Mouse (Mus musculus): Measurements from ENCODE around the gene Col1a1. TPM values are rescaled to one million over a fixed set of nuclear protein-coding genes. Genes with fewer than 3 reads are reported as not detected.
A peak's percentile ranks its signal among the peaks of the same experiment; 100 is the strongest.

Col1a1 gene
- polyA plus RNA-seq, 1 experiment from 2014 or later: 209 TPM

GRCm38 (mm10) chr11:94941121-94941520, 5.1 kb downstream of the Col1a1 start:
- H3K4me2 ChIP-seq (replicated peaks): no peak overlapping the region
- H3K27ac ChIP-seq: no peak overlapping the region
- H3K4me3 ChIP-seq: no peak overlapping the region
- no peaks in the 10 kb centered on the region for H3K36me3 ChIP-seq
- H3K9ac ChIP-seq: no peak overlapping the region
- peaks cover 10% of the 10 kb centered on the region for H3K4me1 ChIP-seq
- H3K9me3 ChIP-seq: no peaks in the 10 kb centered on the region
- 40% methylated on average over 9 of the region's 9 CpGs for WGBS
- peaks cover 30% of the 10 kb centered on the region for H3K27me3 ChIP-seq (replicated peaks)
- no peak for ATAC-seq (ENCODE audit: low FRiP score, low read depth)

GRCm38 (mm10) chr11:94941776-94942175, 5.8 kb downstream of the Col1a1 start:
- Histone ChIP-seq H3K9ac (no peak overlapping the region), H3K4me2 (replicated peaks) (no peak overlapping the region), H3K27ac (no peak overlapping the region), H3K4me3 (no peak overlapping the region), H3K36me3 (no peaks in the 10 kb centered on the region), H3K9me3 (no peaks in the 10 kb centered on the region), H3K27me3 (replicated peaks) (peaks cover 27% of the 10 kb centered on the region), H3K4me1 (peaks cover 10% of the 10 kb centered on the region)
- no peak for ATAC-seq (ENCODE audit: low FRiP score, low read depth)
- 83% methylated on average over 8 of the region's 8 CpGs for WGBS

DNA sequence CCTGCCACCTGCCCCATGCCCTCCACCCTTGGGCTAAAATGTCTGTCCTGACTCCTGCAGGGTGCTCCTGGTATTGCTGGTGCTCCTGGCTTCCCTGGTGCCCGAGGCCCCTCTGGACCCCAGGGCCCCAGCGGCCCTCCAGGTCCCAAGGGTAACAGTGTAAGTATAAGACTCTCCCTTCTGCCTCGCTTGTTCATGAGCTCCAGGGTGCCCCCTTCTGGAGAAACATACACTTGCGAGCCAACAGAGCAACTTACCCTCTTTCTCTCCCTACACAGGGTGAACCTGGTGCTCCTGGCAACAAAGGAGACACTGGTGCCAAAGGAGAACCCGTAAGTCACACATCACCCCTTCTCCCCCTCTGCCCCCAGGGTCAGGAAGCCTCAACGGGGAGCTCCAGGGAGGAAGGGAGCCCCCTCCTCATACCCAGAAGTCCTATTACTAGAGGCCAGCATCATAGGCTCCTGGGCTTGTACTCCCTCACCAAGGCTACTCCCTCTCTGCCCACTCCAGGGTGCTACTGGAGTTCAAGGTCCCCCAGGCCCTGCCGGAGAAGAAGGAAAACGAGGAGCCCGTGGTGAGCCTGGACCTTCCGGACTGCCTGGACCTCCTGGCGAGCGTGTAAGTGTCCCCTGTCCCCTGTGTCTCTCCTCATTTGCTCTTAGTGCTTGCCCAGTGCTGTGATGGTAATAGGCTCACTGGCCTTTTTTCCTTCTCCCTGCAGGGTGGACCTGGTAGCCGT, 6.4 kb downstream of the Col1a1 start:
- Histone ChIP-seq H3K4me1 (peaks cover 7% of the 10 kb centered on the region), H3K4me3 (no peak overlapping the region), H3K36me3 (no peaks in the 10 kb centered on the region), H3K27ac (no peak overlapping the region), H3K9ac (no peak overlapping the region), H3K9me3 (no peaks in the 10 kb centered on the region), H3K27me3 (replicated peaks) (peaks cover 25% of the 10 kb centered on the region), H3K4me2 (replicated peaks) (no peak overlapping the region)
- no peak for ATAC-seq (ENCODE audit: low FRiP score, low read depth)
- 52% methylated on average over 13 of the region's 13 CpGs for WGBS

- H3K4me3 ChIP-seq: no peak overlapping the region
- H3K4me2 ChIP-seq (replicated peaks): no peak overlapping the region
- H3K27me3 ChIP-seq (replicated peaks): peaks cover 19% of the 10 kb centered on the region; the same call in 1 of the 2 replicates
- ATAC-seq (ENCODE audit: low FRiP score, low read depth): no peak
- no peaks in the 10 kb centered on the region for H3K36me3 ChIP-seq
- H3K9me3 ChIP-seq: no peaks in the 10 kb centered on the region
- H3K9ac ChIP-seq: no peak overlapping the region
- H3K4me1 ChIP-seq: peaks cover 3% of the 10 kb centered on the region; the same call in 1 of the 2 replicates
- 84% methylated on average over 15 of the region's 15 CpGs for WGBS
- H3K27ac ChIP-seq: no peak overlapping the region
Measured at GRCm38 (mm10) chr11:94943054-94943453, 7.0 kb downstream of the Col1a1 start.

- Histone ChIP-seq H3K4me2 (replicated peaks) (no peak overlapping the region), H3K27ac (no peak overlapping the region), H3K4me1 (no peaks in the 10 kb centered on the region), H3K9me3 (no peaks in the 10 kb centered on the region), H3K4me3 (no peak overlapping the region), H3K9ac (no peak overlapping the region), H3K36me3 (no peaks in the 10 kb centered on the region), H3K27me3 (replicated peaks) (peaks cover 15% of the 10 kb centered on the region; the same call in 1 of the 2 replicates)
- WGBS: 18% methylated on average over 8 of the region's 8 CpGs
- no peak for ATAC-seq (ENCODE audit: low FRiP score, low read depth)
Measured at GRCm38 (mm10) chr11:94944295-94944694, 8.3 kb downstream of the Col1a1 start.

DNA sequence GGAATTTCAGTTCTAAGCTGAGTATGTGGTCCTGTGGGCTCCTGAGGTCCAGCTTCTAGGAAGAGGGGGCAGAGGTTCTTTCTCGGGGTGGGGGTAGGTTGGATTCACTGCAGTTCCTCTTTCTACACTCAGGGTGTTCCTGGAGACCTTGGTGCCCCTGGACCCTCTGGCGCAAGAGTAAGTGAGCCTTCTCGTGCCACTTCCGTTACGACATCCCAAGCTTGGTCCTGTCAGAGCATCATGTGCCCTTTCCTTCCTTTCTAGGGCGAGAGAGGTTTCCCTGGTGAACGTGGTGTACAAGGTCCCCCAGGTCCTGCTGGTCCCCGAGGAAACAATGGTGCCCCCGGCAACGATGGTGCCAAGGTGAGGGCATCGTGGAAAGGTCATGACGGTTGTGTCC, 9.2 kb downstream of the Col1a1 start:
- no peaks in the 10 kb centered on the region for H3K9me3 ChIP-seq
- H3K4me3 ChIP-seq: no peak overlapping the region
- 89% methylated on average over 12 of the region's 12 CpGs for WGBS
- 0 out of 2 replicates have a peak, but pooled peaks cover 11% of the 10 kb centered on the region for H3K27me3 ChIP-seq (replicated peaks)
- no peak overlapping the region for H3K4me2 ChIP-seq (replicated peaks)
- H3K4me1 ChIP-seq: no peaks in the 10 kb centered on the region
- no peaks in the 10 kb centered on the region for H3K36me3 ChIP-seq
- H3K27ac ChIP-seq: no peak overlapping the region
- no peak overlapping the region for H3K9ac ChIP-seq
- ATAC-seq (ENCODE audit: low FRiP score, low read depth): no peak

GRCm38 (mm10) chr11:94952169-94952568, 16.1 kb downstream of the Col1a1 start:
- ATAC-seq (ENCODE audit: low FRiP score, low read depth): peak; percentile 37; the same call in 1 of the 2 replicates
- H3K4me3 ChIP-seq: no peak overlapping the region
- no peaks in the 10 kb centered on the region; the same call in 1 of the 2 replicates for H3K4me1 ChIP-seq
- H3K4me2 ChIP-seq (replicated peaks): no peak overlapping the region
- H3K36me3 ChIP-seq: no peaks in the 10 kb centered on the region
- no peak overlapping the region for H3K9ac ChIP-seq
- H3K27ac ChIP-seq: no peak overlapping the region
- no peaks in the 10 kb centered on the region for H3K27me3 ChIP-seq (replicated peaks)
- no peaks in the 10 kb centered on the region for H3K9me3 ChIP-seq
- WGBS: 4% methylated on average over 6 of the region's 6 CpGs

DNA sequence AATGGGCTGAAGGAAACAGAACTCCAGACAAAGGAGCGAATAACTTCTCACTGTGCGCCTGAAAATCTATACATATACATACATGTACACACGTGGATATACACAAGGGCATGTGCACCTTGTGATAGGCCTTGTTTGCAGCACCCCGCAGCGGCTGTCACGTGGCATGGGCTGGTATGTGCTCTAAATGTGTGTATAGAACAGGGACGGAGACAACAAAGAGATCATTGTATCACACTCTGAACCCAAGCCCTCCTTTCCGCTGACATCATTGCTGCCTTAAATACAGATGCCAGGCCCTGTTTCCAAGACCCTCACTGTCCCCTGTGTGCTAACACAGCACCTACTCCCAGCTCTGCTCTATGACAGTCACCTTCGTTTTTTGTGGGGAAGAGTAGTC, 19.1 kb downstream of the Col1a1 start:
- WGBS: 68% methylated on average over 9 of the region's 9 CpGs
- no peak overlapping the region for H3K4me3 ChIP-seq
- H3K27me3 ChIP-seq (replicated peaks): no peaks in the 10 kb centered on the region
- no peak overlapping the region for H3K4me2 ChIP-seq (replicated peaks)
- no peak overlapping the region for H3K9ac ChIP-seq
- ATAC-seq (ENCODE audit: low FRiP score, low read depth): peak; percentile 58; the same call in 1 of the 2 replicates
- no peaks in the 10 kb centered on the region for H3K9me3 ChIP-seq
- no peaks in the 10 kb centered on the region for H3K36me3 ChIP-seq
- H3K4me1 ChIP-seq: no peaks in the 10 kb centered on the region; the same call in 1 of the 2 replicates
- H3K27ac ChIP-seq: no peak overlapping the region

DNA sequence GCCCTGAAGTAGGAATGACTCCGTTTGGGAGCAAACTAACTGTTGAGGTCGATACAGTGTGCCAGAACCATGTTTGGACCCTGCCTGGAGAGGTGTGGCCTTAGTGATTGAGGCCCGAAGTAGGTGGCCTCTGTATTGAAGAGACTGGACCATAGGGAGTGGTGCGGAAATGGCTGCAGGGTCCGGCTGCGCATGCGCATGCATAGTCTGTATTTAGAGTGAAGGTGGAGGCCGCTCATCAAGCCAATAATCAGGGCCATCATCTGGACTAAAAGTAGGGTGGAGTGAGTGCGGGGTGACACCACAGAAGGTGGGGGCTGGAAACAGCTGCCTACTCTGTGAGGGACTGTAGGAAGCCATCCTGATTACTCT, 21.7 kb downstream of the Col1a1 start:
- no peak overlapping the region for H3K9ac ChIP-seq
- H3K4me1 ChIP-seq: no peaks in the 10 kb centered on the region
- no peak for ATAC-seq (ENCODE audit: low FRiP score, low read depth)
- no peaks in the 10 kb centered on the region for H3K36me3 ChIP-seq
- no peak overlapping the region for H3K27ac ChIP-seq
- no peak overlapping the region for H3K4me2 ChIP-seq (replicated peaks)
- H3K4me3 ChIP-seq: no peak overlapping the region
- no peaks in the 10 kb centered on the region for H3K27me3 ChIP-seq (replicated peaks)
- 87% methylated on average over 9 of the region's 9 CpGs for whole genome bisulfite sequencing
- H3K9me3 ChIP-seq: no peaks in the 10 kb centered on the region

- Histone ChIP-seq H3K4me2 (replicated peaks) (0 out of 2 replicates have a peak overlapping the region, but pooled peaks have one; percentile 12), H3K36me3 (no peaks in the 10 kb centered on the region), H3K27ac (no peak overlapping the region)
Measured at GRCm38 (mm10) chr11:94958065-94958858, 22.2 kb downstream of the Col1a1 start.

DNA sequence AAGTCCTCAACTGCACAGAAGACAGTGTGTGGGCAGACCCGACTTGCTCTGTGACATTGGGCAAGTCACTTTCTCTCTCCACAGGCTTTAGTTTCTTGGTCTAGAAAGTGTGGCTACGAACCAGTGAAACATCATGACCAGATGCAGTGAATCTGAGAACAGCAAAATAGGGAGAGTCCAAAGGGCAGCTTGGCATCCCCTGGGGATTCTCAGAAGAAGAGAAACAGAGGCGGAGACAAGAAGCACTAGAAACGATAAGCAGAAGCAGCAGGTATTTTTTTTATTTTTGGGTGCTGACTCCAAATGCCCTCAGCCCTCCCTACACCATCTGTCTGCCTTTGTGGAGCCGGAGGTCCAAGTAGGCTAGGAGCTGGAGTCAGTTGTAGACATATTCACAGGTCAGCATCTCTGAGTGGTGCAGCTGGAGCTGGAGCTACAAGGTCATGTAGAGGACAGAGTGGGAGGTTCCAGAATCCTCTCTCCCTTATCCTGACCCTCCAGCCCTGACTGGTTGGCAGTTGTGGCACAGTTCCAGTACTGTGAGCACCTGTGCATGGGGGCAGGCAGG, 26.6 kb downstream of the Col1a1 start:
- H3K4me1 ChIP-seq: no peaks in the 10 kb centered on the region
- WGBS: 81% methylated on average over 5 of the region's 5 CpGs
- H3K36me3 ChIP-seq: no peaks in the 10 kb centered on the region
- H3K27me3 ChIP-seq (replicated peaks): no peaks in the 10 kb centered on the region
- no peak overlapping the region for H3K27ac ChIP-seq
- H3K9me3 ChIP-seq: no peaks in the 10 kb centered on the region
- no peak for ATAC-seq (ENCODE audit: low FRiP score, low read depth)
- H3K4me3 ChIP-seq: no peak overlapping the region
- no peak overlapping the region for H3K4me2 ChIP-seq (replicated peaks)
- H3K9ac ChIP-seq: no peak overlapping the region

More at GRCm38 (mm10) chr11:94958065-94958858, 22.2 kb downstream of the Col1a1 start:
- Histone ChIP-seq H3K4me3 (no peak overlapping the region), H3K27me3 (replicated peaks) (no peaks in the 10 kb centered on the region), H3K9me3 (no peaks in the 10 kb centered on the region), H3K4me1 (no peaks in the 10 kb centered on the region), H3K9ac (no peak overlapping the region)
- no peak for ATAC-seq (ENCODE audit: low FRiP score, low read depth)
- 20% methylated on average over 8 of the region's 8 CpGs for WGBS

- Histone ChIP-seq H3K36me3 (no peaks in the 10 kb centered on the region), H3K27ac (no peak within 1 kb of the TSS), H3K4me2 (replicated peaks) (no peak within 1 kb of the TSS), H3K4me1 (peaks cover 5% of the 10 kb centered on the region), H3K9ac (no peak within 1 kb of the TSS), H3K27me3 (replicated peaks) (no peaks in the 10 kb centered on the region; the same call in 1 of the 2 replicates), H3K4me3 (no peak within 1 kb of the TSS), H3K9me3 (no peaks in the 10 kb centered on the region)
- ATAC-seq (ENCODE audit: low FRiP score, low read depth): no peak
- 60% methylated on average over 4 of the region's 4 CpGs for WGBS
Measured at GRCm38 (mm10) chr11:94967419-94967818, 31.4 kb downstream of the Col1a1 start, which contains the start of gene Hils1. TSS of gene Hils1 (plus strand) at chr11:94967593.

Data from neural tube, embryonic 12.5 days (tissue).